Mouse (Mus musculus): ENCODE measurements around the gene Psenen.

DNA sequence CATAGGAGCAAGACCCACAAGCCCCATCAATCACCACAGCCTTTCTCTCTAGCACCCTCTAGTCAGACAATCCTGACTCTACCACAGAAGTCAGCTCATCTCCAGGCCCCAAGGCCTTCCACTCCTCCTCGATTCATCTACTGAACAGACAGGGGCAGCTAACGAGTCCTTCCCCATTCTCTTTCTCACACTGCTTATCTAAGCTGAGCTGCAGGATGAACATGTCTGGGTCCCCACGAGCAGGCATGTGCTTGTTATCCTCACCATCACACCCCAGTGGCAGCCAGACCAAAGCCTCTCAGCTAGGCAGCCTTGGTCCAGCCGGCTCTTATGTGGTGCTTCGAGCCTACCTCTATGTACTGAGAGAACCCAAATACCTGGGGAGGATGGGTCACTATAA lies 9.0 kb upstream of the Psenen start:
- no peak for TF ChIP-seq CTCF (IDR thresholded peaks at IDR 0.05; ENCODE audit: extremely low read depth, insufficient read depth, low read length)
- TF ChIP-seq POLR2A (IDR thresholded peaks at IDR 0.05; ENCODE audit: extremely low read depth, insufficient read depth, low read length): no peak
